Mouse (Mus musculus) CD8-positive naive resting alpha-beta T cell, adult 2 months (primary cell): ENCODE measurements around the gene Aldh18a1.
"Not testable (repeated sequence)": the region's sequence is repeated elsewhere in the genome, so short reads cannot be mapped to it uniquely, and the experiment has no call there.

Source experiments
- DNase-seq, 2 experiments: peaks; one replicate each; pipeline ENCODE4 v3.0.0; 2022; ENCODE audit warnings: low read depth in 2 of 2, low spot score in 2 of 2

Aldh18a1 gene

GRCm38 (mm10) chr19:40588293-40588654 lies at the start of gene Aldh18a1:
Gene Aldh18a1, minus strand, starts transcription at chr19:40588463.
- DNase-seq: peak; percentile 93 to 96

- DNase-seq: no peak
These were observed 49.3 kb upstream of the Aldh18a1 start for GRCm38 (mm10) chr19:40637601-40638000.

GRCm38 (mm10) chr19:40637091-40637490 lies 48.8 kb upstream of the Aldh18a1 start:
- no peak for DNase-seq

GRCm38 (mm10) chr19:40633144-40633543 lies 44.9 kb upstream of the Aldh18a1 start:
- DNase-seq: no peak

- DNase-seq: no peak
These were observed 44.4 kb upstream of the Aldh18a1 start for GRCm38 (mm10) chr19:40632668-40633067.

GRCm38 (mm10) chr19:40632193-40632592 lies 43.9 kb upstream of the Aldh18a1 start:
- DNase-seq: no peak

GRCm38 (mm10) chr19:40630606-40631005 lies 42.3 kb upstream of the Aldh18a1 start:
- DNase-seq: no peak

- DNase-seq: no peak
These were observed 41.8 kb upstream of the Aldh18a1 start for GRCm38 (mm10) chr19:40630096-40630495.

GRCm38 (mm10) chr19:40628950-40629349 lies 40.7 kb upstream of the Aldh18a1 start:
- DNase-seq: no peak

- DNase-seq: no peak
These were observed 37.7 kb upstream of the Aldh18a1 start for GRCm38 (mm10) chr19:40625935-40626334.

GRCm38 (mm10) chr19:40621616-40622015 lies 33.4 kb upstream of the Aldh18a1 start:
- DNase-seq: not testable (repeated sequence)

- no peak for DNase-seq
These were observed 27.8 kb upstream of the Aldh18a1 start for GRCm38 (mm10) chr19:40616021-40616420.

- DNase-seq: no peak
These were observed 26.5 kb upstream of the Aldh18a1 start for GRCm38 (mm10) chr19:40614811-40615210.

GRCm38 (mm10) chr19:40611830-40612506 lies 23.7 kb upstream of the Aldh18a1 start, which contains the start of the genes Tctn3 and Entpd1:
Gene Tctn3, minus strand, starts transcription at chr19:40612233.
Gene Entpd1, plus strand, starts transcription at chr19:40612366.
- peak; percentile 92 to 95 for DNase-seq

GRCm38 (mm10) chr19:40607676-40608075 lies 19.4 kb upstream of the Aldh18a1 start:
- no peak for DNase-seq

- DNase-seq: no peak
These were observed 16.9 kb upstream of the Aldh18a1 start for GRCm38 (mm10) chr19:40605189-40605588.

- DNase-seq: no peak
These were observed 13.6 kb upstream of the Aldh18a1 start for GRCm38 (mm10) chr19:40601870-40602269.

- not testable (repeated sequence) for DNase-seq
These were observed 12.6 kb upstream of the Aldh18a1 start for GRCm38 (mm10) chr19:40600846-40601245.

GRCm38 (mm10) chr19:40595831-40596230 lies 7.6 kb upstream of the Aldh18a1 start:
- no peak for DNase-seq

GRCm38 (mm10) chr19:40595231-40595630 lies 7.0 kb upstream of the Aldh18a1 start:
- no peak for DNase-seq

GRCm38 (mm10) chr19:40589530-40589880 lies 1.2 kb upstream of the Aldh18a1 start:
- no peak for DNase-seq

GRCm38 (mm10) chr19:40588847-40589529 lies 725 bp upstream of the Aldh18a1 start:
- peak; percentile 86 to 94 for DNase-seq
